Mouse (Mus musculus) kidney, embryonic 16.5 days (tissue): Measurements from ENCODE around the gene Oscar. TPM values are rescaled to one million over a fixed set of nuclear protein-coding genes. Genes with fewer than 3 reads are reported as not detected.
A peak's percentile ranks its signal among the peaks of the same experiment; 100 is the strongest.

Experiments used
- ATAC-seq: fragments of 200-750 bp; cut with Nextera tagmentation; 2 replicates; pipeline ENCODE4 v1.8.0; 2017; ENCODE audit warnings: moderate TSS enrichment; ENCODE audit not compliant: low FRiP score, low TSS enrichment
- H3K27ac ChIP-seq: fragments of 300-500 bp; sonication (generic); 2 replicates; pipeline ENCODE4 v1.5.1; 2014; ENCODE audit warnings: low read length
- H3K27me3 ChIP-seq: fragments of 300-500 bp; sonication (generic); 2 replicates; pipeline ENCODE4 v1.6.1; 2014; ENCODE audit warnings: low read length, control low read depth, mixed read lengths; ENCODE audit not compliant: insufficient read depth
- H3K36me3 ChIP-seq: fragments of 300-500 bp; sonication (generic); 2 replicates; pipeline ENCODE4 v1.6.1; 2014; ENCODE audit warnings: low read length, control low read depth, mixed read lengths; ENCODE audit not compliant: insufficient read depth
- H3K4me1 ChIP-seq: fragments of 300-500 bp; sonication (generic); 2 replicates; pipeline ENCODE4 v1.6.1; 2014; ENCODE audit warnings: low read length, control low read depth, mixed read lengths; ENCODE audit not compliant: insufficient read depth
- H3K4me2 ChIP-seq: fragments of 300-500 bp; sonication (generic); replicated peaks from 2 replicates; pipeline ENCODE4 v1.6.1; 2014; ENCODE audit warnings: low read depth, low read length
- H3K4me3 ChIP-seq: fragments of 300-500 bp; sonication (generic); 2 replicates; pipeline ENCODE4 v1.5.1; 2014; ENCODE audit warnings: mild to moderate bottlenecking, low read length
- H3K9ac ChIP-seq: fragments of 300-500 bp; sonication (generic); replicated peaks from 2 replicates; pipeline ENCODE4 v1.6.1; 2014; ENCODE audit warnings: low read length
- H3K9me3 ChIP-seq: fragments of 300-500 bp; sonication (generic); 2 replicates; pipeline ENCODE4 v1.6.1; 2016; ENCODE audit warnings: low read length, control low read depth
- WGBS: fragments of 180-500 bp; shearing (Covaris S2); extraction: QIAGEN DNeasy Blood & Tissue Kit; methylation state at CpG from one replicate; pipeline ENCODE4 v1.1.7; 2014; 5-methylcytosine and 5-hydroxymethylcytosine counted together
- polyA plus RNA-seq: library from polyadenylated mRNA; unstranded; fragments of >200 nt; fragmentation: Nextera tagmentation; extraction: Ambion mirVana; gene quantifications from 2 replicates; pipeline ENCODE4 v1.2.1, GENCODE M21; 2015

Gene Oscar
- polyA plus RNA-seq, 1 experiment from 2014 or later, result 0.25 TPM

DNA sequence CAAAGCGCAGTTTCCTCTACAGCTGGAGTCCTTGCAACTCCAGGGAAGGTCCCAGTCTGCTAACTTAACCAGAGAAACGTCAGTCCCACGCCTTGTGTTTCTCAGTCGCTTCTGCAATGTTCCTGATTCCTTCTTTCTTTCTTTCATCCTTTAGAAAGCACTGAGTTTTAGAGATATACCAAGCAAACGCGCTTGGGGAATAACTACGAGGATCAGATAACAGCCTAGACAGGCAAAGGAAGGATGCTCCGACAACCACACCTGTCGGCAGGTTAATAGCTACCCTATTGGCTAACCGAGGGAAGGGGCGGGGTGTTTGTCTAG lies 28.4 kb upstream of the Oscar start:
- Histone ChIP-seq H3K4me1 (peaks cover 34% of the 10 kb centered on the region), H3K4me3 (peak overlapping the region; percentile 76), H3K36me3 (peaks cover 22% of the 10 kb centered on the region), H3K27ac (peak overlapping the region; percentile 73), H3K9ac (peak overlapping the region; percentile 42), H3K27me3 (no peaks in the 10 kb centered on the region), H3K9me3 (no peaks in the 10 kb centered on the region), H3K4me2 (peak overlapping the region; percentile 67)
- WGBS, result under 1% methylated on average over 11 of the region's 11 CpGs
- ATAC-seq, result no peak

DNA sequence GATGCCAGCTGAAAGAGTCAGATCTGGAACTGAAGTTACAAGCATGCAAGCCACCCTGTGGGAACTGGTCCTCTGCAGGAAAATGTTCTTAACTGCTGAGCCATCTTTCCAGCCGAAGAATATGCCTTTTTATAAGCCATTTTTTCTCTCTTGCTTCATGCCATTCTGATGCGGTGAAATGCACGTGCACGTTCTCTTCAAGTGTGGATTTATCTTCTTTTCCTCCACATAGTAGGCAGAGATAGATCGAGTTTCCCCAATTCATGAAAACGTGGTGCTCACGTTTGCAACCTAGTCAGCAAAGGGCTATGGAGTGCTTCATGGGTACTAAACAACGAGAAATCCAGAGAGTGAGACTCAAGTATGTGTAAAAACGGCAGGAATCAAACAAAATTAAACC lies 27.9 kb upstream of the Oscar start:
- no peaks in the 10 kb centered on the region for H3K27me3 ChIP-seq
- peak overlapping the region; percentile 67 for H3K4me2 ChIP-seq
- H3K4me3 ChIP-seq, result peak overlapping the region; percentile 76
- no peak for ATAC-seq
- H3K27ac ChIP-seq, result no peak overlapping the region
- H3K9me3 ChIP-seq, result no peaks in the 10 kb centered on the region
- 16% methylated on average over 9 of the region's 9 CpGs for WGBS
- H3K36me3 ChIP-seq, result peaks cover 26% of the 10 kb centered on the region
- peaks cover 34% of the 10 kb centered on the region for H3K4me1 ChIP-seq
- peak overlapping the region; percentile 42 for H3K9ac ChIP-seq

DNA sequence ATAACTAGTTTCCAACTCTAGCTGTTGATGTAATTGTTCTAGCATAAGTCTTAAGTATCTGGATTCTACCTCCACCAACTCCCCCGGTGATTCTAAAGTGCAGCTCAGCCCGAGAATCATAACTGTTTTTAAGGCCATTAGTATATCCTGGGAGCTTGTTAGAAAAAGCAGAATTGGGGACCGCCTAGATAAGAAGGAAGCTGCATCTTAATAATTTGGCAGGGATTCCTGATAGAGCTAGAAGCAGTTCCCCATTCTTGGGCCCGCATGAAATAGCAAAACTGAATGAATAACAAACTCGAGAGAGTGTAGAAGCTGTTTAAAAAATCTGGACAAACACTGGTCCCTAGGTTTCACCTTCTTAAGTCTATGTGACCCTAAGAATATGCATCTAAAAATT lies 27.5 kb upstream of the Oscar start:
- H3K27me3 ChIP-seq, result no peaks in the 10 kb centered on the region
- no peak overlapping the region for H3K9ac ChIP-seq
- no peak overlapping the region for H3K27ac ChIP-seq
- ATAC-seq, result no peak
- peaks cover 30% of the 10 kb centered on the region for H3K36me3 ChIP-seq
- peaks cover 30% of the 10 kb centered on the region for H3K4me1 ChIP-seq
- H3K4me2 ChIP-seq, result peak overlapping the region; percentile 67; the same call in 1 of the 2 replicates
- no peaks in the 10 kb centered on the region for H3K9me3 ChIP-seq
- no peak overlapping the region for H3K4me3 ChIP-seq
- 69% methylated on average over 5 of the region's 5 CpGs for WGBS

DNA sequence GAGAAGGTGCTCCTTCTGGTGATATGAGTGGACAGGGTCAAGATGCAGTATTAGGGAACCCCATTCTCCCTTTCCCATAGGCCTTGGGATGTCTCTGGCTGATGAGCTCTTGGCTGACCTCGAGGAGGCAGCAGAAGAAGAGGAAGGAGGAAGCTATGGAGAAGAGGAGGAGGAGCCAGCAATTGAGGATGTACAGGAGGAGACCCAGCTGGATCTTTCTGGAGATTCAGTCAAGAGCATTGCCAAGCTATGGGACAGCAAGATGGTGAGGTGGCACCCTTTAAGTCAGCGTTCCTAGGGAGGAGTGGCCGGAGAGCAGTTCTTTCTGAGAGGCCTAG lies 14.5 kb upstream of the Oscar start:
- H3K27me3 ChIP-seq, result no peaks in the 10 kb centered on the region
- H3K4me3 ChIP-seq, result peak overlapping the region; percentile 71
- H3K4me1 ChIP-seq, result peaks cover 22% of the 10 kb centered on the region
- peak; percentile 23; the same call in 1 of the 2 replicates for ATAC-seq
- 57% methylated on average over 3 of the region's 3 CpGs for WGBS
- H3K4me2 ChIP-seq, result peak overlapping the region; percentile 95
- H3K36me3 ChIP-seq, result peaks cover 28% of the 10 kb centered on the region
- H3K9me3 ChIP-seq, result no peaks in the 10 kb centered on the region
- H3K9ac ChIP-seq, result peak overlapping the region; percentile 88
- no peak overlapping the region for H3K27ac ChIP-seq

DNA sequence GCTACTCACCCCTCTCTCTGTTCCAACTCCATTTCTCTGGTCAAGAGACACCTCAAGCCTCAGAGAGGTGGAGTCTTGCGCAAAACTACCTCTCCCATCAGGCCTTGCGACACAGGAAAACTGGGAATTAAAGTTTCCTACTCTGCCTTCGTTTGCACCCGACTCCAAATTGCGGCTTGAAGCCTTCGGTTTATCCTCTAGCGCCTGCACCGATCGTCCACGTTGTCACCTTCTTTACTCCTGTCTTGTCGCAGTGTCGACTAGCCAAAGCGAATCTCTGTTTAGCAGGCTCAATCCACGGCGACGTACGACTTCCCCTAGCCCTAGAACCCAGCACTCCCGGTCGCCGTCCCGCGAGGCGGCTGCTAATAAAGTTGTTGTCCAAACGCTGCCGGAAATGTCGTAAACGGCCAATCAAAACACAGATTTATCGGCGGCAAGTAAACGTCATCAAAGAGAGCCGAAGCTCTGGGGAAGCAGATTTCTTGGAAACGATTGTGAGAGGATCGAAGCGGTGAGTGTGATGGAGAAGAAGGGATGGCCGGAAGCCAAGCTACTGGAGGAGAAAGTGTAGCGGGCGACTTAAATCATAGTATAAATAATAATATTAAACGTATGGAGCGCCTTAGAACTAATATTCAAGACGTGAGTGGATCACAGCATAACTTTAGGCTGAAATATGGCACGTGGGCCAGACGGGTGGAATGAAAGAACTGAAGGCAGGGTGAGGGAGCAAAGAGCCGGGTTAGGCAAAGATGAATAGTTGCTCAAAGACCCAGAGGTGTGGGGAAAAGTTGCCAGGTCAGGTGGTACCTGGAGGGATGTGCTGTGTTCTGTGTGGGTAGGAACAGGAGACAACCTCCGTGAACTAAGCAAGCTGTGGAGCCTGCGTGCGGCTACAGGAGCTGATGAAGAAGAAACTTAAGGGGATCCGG lies 13.9 kb upstream of the Oscar start, which contains the start of the genes Tfpt and Prpf31:
TSS of gene Tfpt (minus strand) at position 387 of the 935 bp plus-strand sequence.
TSS of gene Prpf31 (plus strand) at position 443 of the 935 bp plus-strand sequence.
- Histone ChIP-seq H3K27ac (peak within 1 kb of the TSS; percentile 88), H3K36me3 (peaks cover 28% of the 10 kb centered on the region), H3K9me3 (no peaks in the 10 kb centered on the region), H3K27me3 (no peaks in the 10 kb centered on the region), H3K4me1 (peaks cover 22% of the 10 kb centered on the region), H3K9ac (peak within 1 kb of the TSS; percentile 88), H3K4me2 (peak within 1 kb of the TSS; percentile 98), H3K4me3 (peak within 1 kb of the TSS; percentile 71)
- 1% methylated on average over 47 of the region's 47 CpGs for WGBS
- ATAC-seq, result peak; percentile 86

DNA sequence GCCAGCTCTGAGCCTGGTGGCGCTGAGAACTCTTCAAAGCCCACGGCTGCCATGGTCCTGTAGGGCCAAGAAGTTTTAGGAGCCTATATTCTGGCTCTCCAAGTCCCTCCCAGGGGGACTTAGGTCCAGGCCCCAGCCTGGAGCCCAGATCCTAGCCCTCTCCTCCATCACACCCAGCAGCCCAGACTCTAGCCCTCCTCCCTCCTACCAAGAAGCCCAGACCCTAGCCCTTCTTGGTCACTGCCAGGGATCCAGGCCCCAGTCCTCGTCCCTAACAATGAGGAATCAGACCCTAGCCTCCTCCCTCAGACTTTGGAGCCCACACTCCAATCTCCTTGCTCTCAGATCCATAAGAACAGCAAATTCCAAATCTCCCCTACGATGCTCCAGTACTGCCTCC lies 13.1 kb upstream of the Oscar start:
- peak overlapping the region; percentile 71 for H3K4me3 ChIP-seq
- no peaks in the 10 kb centered on the region for H3K9me3 ChIP-seq
- peak overlapping the region; percentile 98 for H3K4me2 ChIP-seq
- H3K4me1 ChIP-seq, result peaks cover 22% of the 10 kb centered on the region
- 39% methylated on average over 4 of the region's 4 CpGs for WGBS
- peak overlapping the region; percentile 88 for H3K9ac ChIP-seq
- peaks cover 31% of the 10 kb centered on the region for H3K36me3 ChIP-seq
- no peaks in the 10 kb centered on the region for H3K27me3 ChIP-seq
- peak; percentile 36 for ATAC-seq
- H3K27ac ChIP-seq, result 0 out of 2 replicates have a peak overlapping the region, but pooled peaks have one; percentile 88

DNA sequence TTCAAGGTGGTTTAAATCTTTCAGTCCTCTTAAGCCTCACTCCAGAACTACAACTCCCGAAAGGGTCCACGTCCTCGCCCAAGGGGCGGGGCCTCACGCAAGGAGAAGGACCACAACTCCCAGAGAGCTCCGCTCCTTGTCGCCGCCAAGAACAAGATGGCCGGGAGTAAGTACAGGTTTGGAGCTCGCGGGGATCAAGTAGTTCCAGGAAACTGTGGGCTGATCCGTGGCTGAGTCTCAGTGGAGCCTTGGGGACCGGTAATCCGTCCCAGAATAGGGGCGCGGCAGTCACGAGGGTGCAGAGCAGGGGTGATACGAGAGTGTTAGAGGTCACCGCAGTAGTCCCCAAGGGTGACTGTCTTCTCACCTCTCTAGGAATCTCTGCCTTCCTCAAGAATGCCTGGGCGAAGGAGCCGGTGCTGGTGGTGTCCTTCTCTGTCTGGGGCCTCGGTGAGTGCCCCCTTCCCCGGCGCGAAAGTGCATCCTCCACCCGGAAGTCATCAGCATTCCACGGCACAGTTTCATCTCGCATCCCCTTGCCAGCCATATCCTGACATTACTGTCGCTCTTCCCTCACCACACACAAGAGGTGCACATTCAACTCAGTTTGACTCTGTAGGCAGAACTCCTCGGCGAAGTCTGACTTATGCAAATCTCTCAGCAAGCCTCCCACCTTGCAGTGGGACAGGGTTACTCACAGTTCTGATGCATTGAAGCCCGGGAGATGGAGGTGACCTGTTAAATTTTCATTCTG lies 1.5 kb upstream of the Oscar start, which contains the start of gene Ndufa3:
TSS of gene Ndufa3 (plus strand) at position 132 of the 754 bp plus-strand sequence.
- Histone ChIP-seq H3K9me3 (no peaks in the 10 kb centered on the region), H3K4me2 (peak within 1 kb of the TSS; percentile 75), H3K36me3 (peaks cover 22% of the 10 kb centered on the region), H3K27ac (peak within 1 kb of the TSS; percentile 19), H3K4me3 (peak within 1 kb of the TSS; percentile 64), H3K4me1 (peaks cover 5% of the 10 kb centered on the region), H3K27me3 (no peaks in the 10 kb centered on the region), H3K9ac (peak within 1 kb of the TSS; percentile 78)
- 1% methylated on average over 32 of the region's 32 CpGs for WGBS
- peak; percentile 96 for ATAC-seq

DNA sequence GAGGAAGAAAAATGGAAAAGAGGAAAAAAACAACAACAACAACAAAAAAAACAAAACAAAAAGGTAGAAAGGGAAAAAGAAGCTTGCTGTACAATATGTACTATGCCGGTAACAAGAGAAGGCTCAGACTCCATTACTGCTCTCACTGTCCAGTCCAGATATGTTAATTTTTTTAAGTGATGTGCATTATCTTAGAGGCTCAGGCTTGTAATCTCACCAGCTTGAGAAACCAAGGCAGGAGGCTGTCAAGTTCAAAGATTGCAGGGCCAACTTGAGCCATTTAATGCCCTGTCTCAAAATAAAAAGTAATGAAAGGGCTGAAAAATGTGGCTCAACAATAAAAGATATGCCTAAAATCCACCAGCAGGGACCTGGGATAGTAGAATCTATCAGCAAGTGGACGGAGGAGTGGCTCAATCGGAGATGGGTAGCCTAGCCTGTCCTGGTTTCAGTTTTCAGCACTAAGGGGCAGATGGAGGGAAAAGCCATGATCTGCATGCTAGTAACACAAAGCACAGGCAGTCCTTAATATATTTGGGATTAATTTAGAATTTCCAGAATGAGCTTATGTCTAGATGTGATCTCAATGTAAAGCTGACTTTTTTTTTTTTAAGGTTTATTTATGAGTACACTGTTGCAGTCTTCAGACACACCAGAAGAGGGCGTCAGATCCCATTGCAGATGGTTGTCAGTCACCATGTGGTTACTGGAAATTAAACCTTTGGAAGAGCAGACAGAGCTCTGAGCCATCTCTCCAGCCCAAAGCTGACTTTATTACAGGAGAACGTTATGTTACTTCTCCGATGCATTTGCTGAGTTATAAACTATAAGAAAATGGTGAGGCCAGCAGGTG lies 658 bp upstream of the Oscar start:
- H3K9me3 ChIP-seq, result no peaks in the 10 kb centered on the region
- peak; percentile 25; the same call in 1 of the 2 replicates for ATAC-seq
- H3K36me3 ChIP-seq, result peaks cover 15% of the 10 kb centered on the region
- no peak overlapping the region for H3K27ac ChIP-seq
- peak overlapping the region; percentile 75; the same call in 1 of the 2 replicates for H3K4me2 ChIP-seq
- WGBS, result 37% methylated on average over 6 of the region's 6 CpGs
- H3K27me3 ChIP-seq, result no peaks in the 10 kb centered on the region
- peak overlapping the region; percentile 64 for H3K4me3 ChIP-seq
- peaks cover 5% of the 10 kb centered on the region for H3K4me1 ChIP-seq
- no peak overlapping the region for H3K9ac ChIP-seq

DNA sequence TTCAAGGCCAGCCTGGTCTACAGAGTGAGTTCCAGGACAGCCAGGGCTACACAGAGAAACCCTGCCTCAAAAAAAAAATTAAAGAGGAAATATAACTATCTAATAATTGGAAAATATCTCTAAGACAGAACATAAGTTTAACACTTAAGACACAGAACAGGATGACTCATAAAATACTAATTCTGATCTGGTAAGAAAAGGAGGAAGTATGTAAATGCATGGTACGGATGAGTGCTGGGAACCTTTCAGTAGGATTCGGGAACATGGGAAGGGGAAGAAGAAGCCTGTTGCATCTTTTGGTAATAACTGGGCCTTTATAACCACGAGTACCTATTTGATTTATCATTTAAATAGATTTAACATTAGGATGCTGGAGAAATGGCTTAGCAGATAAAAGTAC lies 1.9 kb downstream of the Oscar start:
- H3K27ac ChIP-seq, result no peak overlapping the region
- no peak for ATAC-seq
- no peaks in the 10 kb centered on the region for H3K9me3 ChIP-seq
- 80% methylated on average over 3 of the region's 3 CpGs for WGBS
- H3K4me3 ChIP-seq, result no peak overlapping the region
- no peak overlapping the region for H3K9ac ChIP-seq
- no peaks in the 10 kb centered on the region; the same call in 1 of the 2 replicates for H3K36me3 ChIP-seq
- no peaks in the 10 kb centered on the region for H3K27me3 ChIP-seq
- H3K4me2 ChIP-seq, result no peak overlapping the region
- peaks cover 5% of the 10 kb centered on the region for H3K4me1 ChIP-seq
